20 mouse cellular contexts compared by ENCODE assay signal in genomic region chr6:12702925-12703324, GRCm38 (mm10). TPM values are rescaled to one million over a fixed set of nuclear protein-coding genes. Genes with fewer than 3 reads are reported as not detected.
DNase-seq lines count a peak whose midpoint lies in the region; ATAC-seq and TF ChIP-seq lines count a peak whose summit lies in the region.
"Had no signal": no experiment of that assay in that cellular context is flagged by ENCODE, and none has a peak within 500 bp of the region (broad histone marks: within the 10 kb centered on the region; RNA-seq: fewer than 3 reads in every experiment).

No protein-coding gene starts in this region.

- no peak overlapping the region for H3K27ac ChIP-seq in midbrain, embryonic 13.5 days
- H3K27ac ChIP-seq in midbrain, embryonic 11.5 days (ENCODE audit: low read depth, low read length) = no peak overlapping the region
- H3K27ac ChIP-seq in liver, postnatal 0 days (ENCODE audit: low read depth) = no peak overlapping the region
- H3K27ac ChIP-seq in stomach, postnatal 0 days (replicated peaks) = no peak overlapping the region
- H3K27ac ChIP-seq: embryonic facial prominence, embryonic 15.5 days; forebrain, embryonic 15.5 days; heart, embryonic 10.5 days; hindbrain, embryonic 13.5 days had no signal

- H3K4me1 ChIP-seq in midbrain, embryonic 13.5 days (replicated peaks) = peaks cover 5% of the 10 kb centered on the region; the same call in 1 of the 2 replicates
- H3K4me1 ChIP-seq in midbrain, embryonic 11.5 days (ENCODE audit: control insufficient read depth, insufficient read depth, low read length) = no peaks in the 10 kb centered on the region
- no peaks in the 10 kb centered on the region for H3K4me1 ChIP-seq in liver, postnatal 0 days (ENCODE audit: insufficient read depth)
- H3K4me1 ChIP-seq in stomach, postnatal 0 days (replicated peaks; ENCODE audit: control insufficient read depth, insufficient read depth) = no peaks in the 10 kb centered on the region
- H3K4me1 ChIP-seq: embryonic facial prominence, embryonic 15.5 days; forebrain, embryonic 15.5 days; heart, embryonic 10.5 days had no signal

- H3K4me3 ChIP-seq in midbrain, embryonic 13.5 days (replicated peaks) = no peak overlapping the region
- H3K4me3 ChIP-seq in midbrain, embryonic 11.5 days (ENCODE audit: low read depth, low read length) = no peak overlapping the region
- H3K4me3 ChIP-seq in liver, postnatal 0 days (ENCODE audit: low read depth, low read length) = no peak overlapping the region
- no peak overlapping the region for H3K4me3 ChIP-seq in stomach, postnatal 0 days (ENCODE audit: low read depth, low read length)
- H3K4me3 ChIP-seq: embryonic facial prominence, embryonic 15.5 days; forebrain, embryonic 15.5 days; heart, embryonic 10.5 days; hindbrain, embryonic 13.5 days had no signal

- no peak overlapping the region for H3K4me2 ChIP-seq in midbrain, embryonic 13.5 days (replicated peaks)
- H3K4me2 ChIP-seq in midbrain, embryonic 11.5 days = no peak overlapping the region
- no peak overlapping the region for H3K4me2 ChIP-seq in liver, postnatal 0 days (ENCODE audit: low read depth, low read length)
- no peak overlapping the region for H3K4me2 ChIP-seq in stomach, postnatal 0 days (replicated peaks; ENCODE audit: low read depth)
- H3K4me2 ChIP-seq: embryonic facial prominence, embryonic 15.5 days; forebrain, embryonic 15.5 days; hindbrain, embryonic 13.5 days had no signal

- peak; percentile 55; the same call in 1 of the 2 replicates for ATAC-seq in midbrain, embryonic 13.5 days
- ATAC-seq in midbrain, embryonic 11.5 days (ENCODE audit: low FRiP score) = no peak
- no peak for ATAC-seq in liver, postnatal 0 days
- ATAC-seq in stomach, postnatal 0 days (ENCODE audit: low FRiP score, low TSS enrichment) = no peak
- ATAC-seq: forebrain, embryonic 15.5 days had no signal

- no peak overlapping the region for H3K9ac ChIP-seq in midbrain, embryonic 13.5 days (replicated peaks)
- H3K9ac ChIP-seq in midbrain, embryonic 11.5 days (ENCODE audit: low read length) = no peak overlapping the region
- H3K9ac ChIP-seq in liver, postnatal 0 days (replicated peaks) = no peak overlapping the region
- no peak overlapping the region for H3K9ac ChIP-seq in stomach, postnatal 0 days (ENCODE audit: low read length)
- H3K9ac ChIP-seq: embryonic facial prominence, embryonic 15.5 days; forebrain, embryonic 15.5 days; hindbrain, embryonic 13.5 days had no signal

- no peak for DNase-seq in midbrain, embryonic 11.5 days (ENCODE audit: low spot score, missing footprints)
- peak; percentile 6 for DNase-seq in MEL-GATA-1-ER (ENCODE audit: extremely low read depth, low read depth)
- DNase-seq in c-Kit-positive CD71-positive TER-119-negative erythroid progenitor cells, embryonic 14.5 days (ENCODE audit: low read depth) = peak; percentile 3
- no peak for DNase-seq in liver, postnatal 0 days
- DNase-seq in gastrocnemius, postnatal 10 days = no peak
- no peak for DNase-seq in testis, postnatal 10 days (ENCODE audit: low spot score)
- DNase-seq in stomach, postnatal 0 days (ENCODE audit: low spot score) = no peak
- DNase-seq: adrenal gland, postnatal 10 days; cerebellum, adult 8-10 months; cerebellum, postnatal 14 days; embryo, embryonic 11 days; heart, adult 18-20 months; heart, postnatal 10 days; heart, postnatal 4 days had no signal

- H3K27me3 ChIP-seq in midbrain, embryonic 13.5 days = no peaks in the 10 kb centered on the region
- no peaks in the 10 kb centered on the region for H3K27me3 ChIP-seq in midbrain, embryonic 11.5 days (ENCODE audit: control insufficient read depth, insufficient read depth, low read length)
- no peaks in the 10 kb centered on the region for H3K27me3 ChIP-seq in liver, postnatal 0 days (ENCODE audit: insufficient read depth, low read length)
- no peaks in the 10 kb centered on the region for H3K27me3 ChIP-seq in stomach, postnatal 0 days (ENCODE audit: control insufficient read depth, insufficient read depth, low read length)
- H3K27me3 ChIP-seq: embryonic facial prominence, embryonic 15.5 days; forebrain, embryonic 15.5 days; hindbrain, embryonic 13.5 days had no signal

- TF ChIP-seq CTCF in liver, postnatal 0 days (IDR thresholded peaks at IDR 0.05; ENCODE audit: low read depth) = no peak
- no peak for TF ChIP-seq CTCF in stomach, postnatal 0 days (IDR thresholded peaks at IDR 0.05; ENCODE audit: low read depth)

- no peaks in the 10 kb centered on the region for H3K36me3 ChIP-seq in midbrain, embryonic 13.5 days
- H3K36me3 ChIP-seq in midbrain, embryonic 11.5 days (ENCODE audit: control insufficient read depth, insufficient read depth, low read length) = no peaks in the 10 kb centered on the region
- no peaks in the 10 kb centered on the region for H3K36me3 ChIP-seq in liver, postnatal 0 days (replicated peaks; ENCODE audit: insufficient read depth, low read length)
- H3K36me3 ChIP-seq in stomach, postnatal 0 days (ENCODE audit: control insufficient read depth, insufficient read depth, low read length) = no peaks in the 10 kb centered on the region
- H3K36me3 ChIP-seq: embryonic facial prominence, embryonic 15.5 days; forebrain, embryonic 15.5 days; heart, embryonic 10.5 days; hindbrain, embryonic 13.5 days had no signal

- peaks cover 3% of the 10 kb centered on the region; the same call in 1 of the 2 replicates for H3K9me3 ChIP-seq in midbrain, embryonic 13.5 days
- H3K9me3 ChIP-seq in midbrain, embryonic 11.5 days (ENCODE audit: control insufficient read depth, low read length) = no peaks in the 10 kb centered on the region; the same call in 1 of the 2 replicates
- H3K9me3 ChIP-seq in liver, postnatal 0 days (ENCODE audit: low read length) = no peaks in the 10 kb centered on the region
- H3K9me3 ChIP-seq in stomach, postnatal 0 days (ENCODE audit: control insufficient read depth, low read length) = no peaks in the 10 kb centered on the region
- H3K9me3 ChIP-seq: embryonic facial prominence, embryonic 15.5 days; forebrain, embryonic 15.5 days; heart, embryonic 10.5 days; hindbrain, embryonic 13.5 days had no signal

- 52% methylated on average over 3 of the region's 3 CpGs for WGBS in midbrain, embryonic 13.5 days
- WGBS in midbrain, embryonic 11.5 days = 58% methylated on average over 3 of the region's 3 CpGs
- WGBS in liver, postnatal 0 days (ENCODE audit: insufficient replicate concordance) = 48% methylated on average over 3 of the region's 3 CpGs
- WGBS in stomach, postnatal 0 days = 58% methylated on average over 3 of the region's 3 CpGs

- TF ChIP-seq EP300 in liver, postnatal 0 days (IDR thresholded peaks at IDR 0.05; ENCODE audit: low read depth) = peak; percentile 55; the same call in 1 of the 2 replicates
- TF ChIP-seq EP300 in stomach, postnatal 0 days (optimal IDR thresholded peaks at IDR 0.05) = no peak

RNA-seq across cellular contexts. Expression of gene Thsd7a, which starts 46.3 kb away (rescaled TPM):
- polyA plus RNA-seq in midbrain, embryonic 13.5 days (2015; fragmentation: Nextera tagmentation; extraction: Ambion mirVana) = 53.2 and 58.2 TPM in 2 replicates
- polyA plus RNA-seq in midbrain, embryonic 11.5 days (2014; fragmentation: Nextera tagmentation; extraction: Ambion mirVana) = 19.8 and 22.5 TPM in 2 replicates
- 0.24 and 0.33 TPM in 2 replicates for polyA plus RNA-seq in liver, postnatal 0 days (2015; fragmentation: Nextera tagmentation; extraction: Ambion mirVana)
- total RNA-seq in gastrocnemius, postnatal 10 days (2021) = 1 to 10 TPM; 4.0 to 4.2 TPM
- 1.1 TPM in 2 replicates for polyA plus RNA-seq in stomach, postnatal 0 days (2015; fragmentation: Nextera tagmentation; extraction: Ambion mirVana)
- total RNA-seq: common myeloid progenitor, adult 5-6 weeks had no signal

Comparison
In these comparisons a context has a peak if more than half of its experiments do, and no peak if none do; other contexts are left out.
1. DNase-seq: peak in MEL-GATA-1-ER (single experiment) and c-Kit-positive CD71-positive TER-119-negative erythroid progenitor cells, embryonic 14.5 days (single experiment); none in midbrain, embryonic 11.5 days (single experiment), liver, postnatal 0 days (single experiment), gastrocnemius, postnatal 10 days (single experiment), testis, postnatal 10 days (single experiment) and stomach, postnatal 0 days (single experiment).